Mouse (Mus musculus): ENCODE measurements around the gene Timm10b.

DNA sequence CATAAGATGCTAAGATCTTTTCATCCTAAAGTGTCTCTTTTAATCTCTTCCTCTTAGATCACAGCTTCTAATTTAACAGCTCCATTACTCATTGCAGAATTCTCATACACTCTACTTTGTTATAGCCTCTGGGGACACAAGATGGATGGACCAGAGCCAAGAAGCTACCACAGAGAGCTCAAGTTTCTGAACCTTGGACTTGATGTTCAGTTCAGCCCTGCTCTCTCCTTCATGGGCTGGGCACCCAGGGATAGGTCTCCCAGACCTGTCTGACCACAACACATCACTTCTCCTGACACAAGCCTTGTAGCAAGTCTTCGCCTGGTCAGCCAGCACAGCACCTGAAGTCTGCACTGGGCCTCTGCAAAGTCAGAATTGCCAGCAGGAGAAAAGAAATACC is 25.5 kb upstream of the Timm10b start:
- TF ChIP-seq CTCF (IDR thresholded peaks at IDR 0.05; ENCODE audit: borderline replicate concordance, control insufficient read depth, extremely low read depth, insufficient read depth, low read length, poor library complexity) (no peak), POLR2A (IDR thresholded peaks at IDR 0.05; ENCODE audit: control insufficient read depth, extremely low read depth, insufficient read depth, low read length, poor library complexity) (no peak)

Measured in thymus, adult 2 months (tissue).